Mouse (Mus musculus) spleen, adult 12 weeks (tissue): ENCODE measurements around the gene Nap1l2.
"Not testable (repeated sequence)": the region's sequence is repeated elsewhere in the genome, so short reads cannot be mapped to it uniquely, and the experiment has no call there.

Experiments
- DNase-seq: peaks from one replicate; pipeline ENCODE4 v3.0.0; 2022; ENCODE audit warnings: low spot score

Nap1l2 gene

GRCm38 (mm10) chrX:103186431-103186786, at the start of gene Nap1l2:
TSS of gene Nap1l2 (minus strand) at chrX:103186640.
- DNase-seq, result no peak

- no peak for DNase-seq
Measured at GRCm38 (mm10) chrX:103215251-103215650, 28.8 kb upstream of the Nap1l2 start.

GRCm38 (mm10) chrX:103186829-103187228, 389 bp upstream of the Nap1l2 start:
- no peak for DNase-seq

GRCm38 (mm10) chrX:103185781-103186430, 534 bp downstream of the Nap1l2 start:
- no peak for DNase-seq

GRCm38 (mm10) chrX:103183536-103183935, 2.9 kb downstream of the Nap1l2 start:
- no peak for DNase-seq

GRCm38 (mm10) chrX:103179771-103180558, 6.5 kb downstream of the Nap1l2 start:
- no peak for DNase-seq

- not testable (repeated sequence) for DNase-seq
Measured at GRCm38 (mm10) chrX:103164948-103165605, 21.4 kb downstream of the Nap1l2 start.

GRCm38 (mm10) chrX:103156134-103156533, 30.3 kb downstream of the Nap1l2 start:
- no peak for DNase-seq

- no peak for DNase-seq
Measured at GRCm38 (mm10) chrX:103138549-103138948, 47.9 kb downstream of the Nap1l2 start.
